Mouse (Mus musculus): ENCODE measurements around the gene Spg11.

DNA sequence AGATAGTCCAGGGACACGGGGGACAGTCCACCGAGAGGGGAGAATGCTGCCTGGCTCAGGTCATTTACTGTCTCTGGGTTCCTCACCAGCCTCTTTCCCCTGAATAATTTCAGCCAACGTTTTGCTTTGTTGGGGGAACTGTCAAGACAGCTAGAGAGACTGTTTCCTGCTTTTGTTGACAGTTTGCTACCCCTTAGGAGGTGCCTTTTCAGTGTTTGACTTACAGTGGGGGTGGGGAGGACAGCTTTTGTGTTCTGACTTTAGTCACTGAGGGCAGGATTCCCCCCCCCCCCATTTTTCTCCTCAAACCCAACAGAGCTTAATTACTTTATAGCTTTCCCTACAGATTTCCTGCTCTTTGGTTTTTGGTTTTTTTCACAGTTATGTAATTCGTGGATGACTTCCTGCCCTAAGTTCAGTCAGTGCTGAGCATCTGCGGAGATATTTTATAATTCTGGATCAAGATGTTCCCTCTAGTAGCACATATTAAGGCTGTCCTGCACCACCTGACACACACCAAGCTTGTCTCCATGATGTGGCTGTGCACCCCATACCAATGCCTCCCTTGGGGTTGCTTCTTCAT is 8.7 kb upstream of the Spg11 start:
- TF ChIP-seq POLR2A (IDR thresholded peaks at IDR 0.05; ENCODE audit: low read depth, low read length) (no peak), CTCF (conservative IDR thresholded peaks at IDR 0.05; ENCODE audit: insufficient read depth, insufficient read length, low read depth, low read length) (no peak)
